Comparison of ENCODE assay signal across 1 mouse cellular context in the genomic region with DNA sequence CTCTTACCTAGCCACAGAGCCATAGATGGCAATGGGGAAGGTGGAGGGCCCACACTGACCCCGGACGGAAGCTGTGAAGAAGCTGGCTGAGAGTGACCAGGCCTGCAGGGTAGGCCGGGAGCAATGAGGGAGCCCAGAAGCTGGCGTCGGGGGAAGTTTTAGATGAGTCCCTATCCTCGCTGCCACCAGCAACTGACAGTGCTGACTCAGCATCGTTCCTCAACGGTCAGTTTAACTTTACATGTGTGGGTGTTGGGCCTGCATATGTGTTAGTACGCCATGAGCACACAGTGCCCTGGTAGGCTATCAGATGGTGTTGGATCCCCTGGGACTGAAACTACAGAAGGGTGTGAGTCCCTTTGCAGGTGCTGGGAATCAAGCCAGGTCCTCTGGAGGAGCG.
A peak's percentile ranks its signal among the peaks of the same experiment; 100 is the strongest.
TF ChIP-seq lines count a peak whose summit lies in the region.

No protein-coding gene starts in this region.

TF ChIP-seq in MEL, 35 proteins besides CTCF, POLR2A, EP300 and RAD21:
- TF ChIP-seq MAFK (IDR thresholded peaks at IDR 0.05; ENCODE audit: borderline replicate concordance, low read depth, low read length) (peak; percentile 80), RCOR1 (IDR thresholded peaks at IDR 0.05; ENCODE audit: low read depth, low read length) (no peak)
